ENCODE assay signal across 8 mouse cellular contexts in genomic region chr8:116504477-116505120, GRCm38 (mm10). TPM values are rescaled to one million over a fixed set of nuclear protein-coding genes. Genes with fewer than 3 reads are reported as not detected.
DNase-seq lines count a peak whose midpoint lies in the region; ATAC-seq lines count a peak whose summit lies in the region.

Gene Dynlrb2, plus strand, starts transcription at chr8:116504974.

- H3K9me3 ChIP-seq in embryonic facial prominence, embryonic 13.5 days, result no peaks in the 10 kb centered on the region
- no peaks in the 10 kb centered on the region for H3K9me3 ChIP-seq in limb, embryonic 11.5 days (ENCODE audit: control insufficient read depth, low read length)
- H3K9me3 ChIP-seq in midbrain, embryonic 12.5 days, result no peaks in the 10 kb centered on the region

- H3K4me1 ChIP-seq in embryonic facial prominence, embryonic 13.5 days, result peaks cover 5% of the 10 kb centered on the region
- H3K4me1 ChIP-seq in limb, embryonic 11.5 days (ENCODE audit: control insufficient read depth, insufficient read depth, low read length), result 0 out of 2 replicates have a peak, but pooled peaks cover 2% of the 10 kb centered on the region
- H3K4me1 ChIP-seq in midbrain, embryonic 12.5 days, result peaks cover 8% of the 10 kb centered on the region

- peak within 1 kb of the TSS; percentile 74 for H3K4me2 ChIP-seq in embryonic facial prominence, embryonic 13.5 days
- peak within 1 kb of the TSS; percentile 51 for H3K4me2 ChIP-seq in limb, embryonic 11.5 days (ENCODE audit: low read depth, severe bottlenecking)
- peak within 1 kb of the TSS; percentile 76 for H3K4me2 ChIP-seq in midbrain, embryonic 12.5 days (replicated peaks)

- H3K4me3 ChIP-seq in embryonic facial prominence, embryonic 13.5 days, result peak within 1 kb of the TSS; percentile 45
- peak within 1 kb of the TSS; percentile 15; the same call in 1 of the 2 replicates for H3K4me3 ChIP-seq in limb, embryonic 11.5 days (ENCODE audit: low read depth, low read length)
- H3K4me3 ChIP-seq in midbrain, embryonic 12.5 days, result peak within 1 kb of the TSS; percentile 46

- no peaks in the 10 kb centered on the region for H3K36me3 ChIP-seq in embryonic facial prominence, embryonic 13.5 days
- H3K36me3 ChIP-seq in limb, embryonic 11.5 days (ENCODE audit: control insufficient read depth, insufficient read depth, low read length), result no peaks in the 10 kb centered on the region
- no peaks in the 10 kb centered on the region for H3K36me3 ChIP-seq in midbrain, embryonic 12.5 days

- H3K27ac ChIP-seq in embryonic facial prominence, embryonic 13.5 days, result no peak within 1 kb of the TSS
- H3K27ac ChIP-seq in limb, embryonic 11.5 days (replicated peaks; ENCODE audit: low read depth, low read length), result no peak within 1 kb of the TSS
- no peak within 1 kb of the TSS for H3K27ac ChIP-seq in midbrain, embryonic 12.5 days (replicated peaks)

- 7% methylated on average over 19 of the region's 19 CpGs for WGBS in embryonic facial prominence, embryonic 13.5 days
- WGBS in limb, embryonic 11.5 days, result 8% methylated on average over 19 of the region's 19 CpGs
- 8% methylated on average over 19 of the region's 19 CpGs for WGBS in midbrain, embryonic 12.5 days

- H3K27me3 ChIP-seq in embryonic facial prominence, embryonic 13.5 days, result no peaks in the 10 kb centered on the region
- no peaks in the 10 kb centered on the region for H3K27me3 ChIP-seq in limb, embryonic 11.5 days (ENCODE audit: control insufficient read depth, insufficient read depth, low read length)
- H3K27me3 ChIP-seq in midbrain, embryonic 12.5 days, result no peaks in the 10 kb centered on the region

- ATAC-seq in embryonic facial prominence, embryonic 13.5 days (ENCODE audit: insufficient number of reproducible peaks, insufficient read depth, low FRiP score, low TSS enrichment, low read depth), result peak; percentile 86
- ATAC-seq in limb, embryonic 11.5 days (ENCODE audit: insufficient number of reproducible peaks, low FRiP score, low TSS enrichment, low read depth), result peak; percentile 78; the same call in 1 of the 2 replicates
- ATAC-seq in midbrain, embryonic 12.5 days (ENCODE audit: low FRiP score, low read depth), result peak; percentile 97

- DNase-seq in adrenal gland, postnatal 4 days (ENCODE audit: low spot score in 2 of 2), result peak; percentile 61 to 82
- DNase-seq in heart, adult 9 months (ENCODE audit: low spot score in 2 of 2), result peak; percentile 79 to 84
- peak; percentile 89 to 91 for DNase-seq in kidney, adult 8-10 months
- DNase-seq in limb, embryonic 11.5 days (ENCODE audit: low spot score), result peak; percentile 93
- DNase-seq in right cerebral cortex, postnatal 4 days, result peak; percentile 96
- peak; percentile 81 to 91 for DNase-seq in urinary bladder, postnatal 4 days (ENCODE audit: low spot score in 2 of 2)

- peak within 1 kb of the TSS; percentile 61 for H3K9ac ChIP-seq in embryonic facial prominence, embryonic 13.5 days
- no peak within 1 kb of the TSS for H3K9ac ChIP-seq in limb, embryonic 11.5 days (ENCODE audit: low read length)
- peak within 1 kb of the TSS; percentile 61; the same call in 1 of the 2 replicates for H3K9ac ChIP-seq in midbrain, embryonic 12.5 days (replicated peaks)

RNA-seq across cellular contexts. Expression of gene Dynlrb2, which starts in this region (rescaled TPM):
- total RNA-seq in adrenal gland, postnatal 4 days (2021), result 1 to 10 TPM in 1 of 2 experiments, under 1 TPM in 1; 0.90 to 1.1 TPM
- 2.7 TPM in 1 of 2 replicates, not detected in the other for polyA plus RNA-seq in embryonic facial prominence, embryonic 13.5 days (2015; fragmentation: Nextera tagmentation; extraction: Ambion mirVana)
- not detected in 2 replicates for polyA plus RNA-seq in limb, embryonic 11.5 days (2014; fragmentation: Nextera tagmentation; extraction: Ambion mirVana)
- polyA plus RNA-seq in midbrain, embryonic 12.5 days (2016; fragmentation: Nextera tagmentation; extraction: Ambion mirVana), result 1.3 and 4.4 TPM in 2 replicates

Comparison
In these comparisons a context has a peak if more than half of its experiments do, and no peak if none do; other contexts are left out.
1. Peak in DNase-seq, ATAC-seq, H3K4me3 ChIP-seq and H3K4me2 ChIP-seq in limb, embryonic 11.5 days; RNA of the gene not detected or under 1 TPM.